Mouse (Mus musculus): ENCODE results near the gene Fscn2.

- TF ChIP-seq POLR2A (IDR thresholded peaks at IDR 0.05; ENCODE audit: borderline replicate concordance, control insufficient read depth, low read depth, low read length), result no peak
- TF ChIP-seq CTCF (IDR thresholded peaks at IDR 0.05; ENCODE audit: control insufficient read depth, insufficient read depth, low read length), result 0 out of 2 replicates have a peak, but pooled peaks have one; percentile 0
Measured at GRCm38 (mm10) chr11:120357791-120358401, 3.4 kb upstream of the Fscn2 start.

Data from bone marrow, adult 2 months (tissue).